In the genomic region with DNA sequence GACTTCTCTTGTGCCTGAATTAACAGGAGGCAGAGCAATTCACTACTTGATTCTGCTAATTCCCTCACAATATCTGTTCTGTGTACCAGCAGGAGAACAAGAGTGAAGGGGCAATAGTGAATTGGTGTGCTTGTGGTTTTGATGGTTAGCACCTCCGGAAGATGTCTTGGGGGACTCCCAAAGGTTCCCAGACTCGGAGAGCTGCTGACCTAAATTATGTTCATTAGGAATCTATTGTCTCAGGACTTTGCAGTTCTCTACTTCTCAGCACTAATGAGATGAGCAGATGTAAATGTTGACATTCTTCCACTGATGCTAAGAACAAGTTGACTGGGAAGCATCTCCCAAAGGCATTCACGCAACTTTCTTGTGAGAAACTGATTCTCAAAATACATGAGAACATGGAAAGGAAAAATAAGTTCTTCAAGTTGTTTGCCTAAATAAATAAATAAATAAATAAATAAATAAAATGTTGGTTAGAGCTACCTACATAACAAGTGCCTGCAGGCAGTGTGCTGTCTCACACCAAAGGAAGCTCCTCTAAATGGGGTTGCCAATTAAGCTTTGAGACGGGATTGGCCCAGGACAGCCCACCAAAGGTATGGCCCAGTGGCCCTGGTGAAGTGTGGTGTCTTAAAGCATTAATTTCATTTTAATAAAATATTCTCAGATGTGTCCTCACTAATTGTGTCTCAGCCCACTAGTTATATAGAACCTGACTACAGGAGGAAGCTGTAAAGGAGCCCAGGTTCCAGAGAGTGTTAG, we compare ENCODE assay signal across 13 mouse cellular contexts.
DNase-seq lines count a peak whose midpoint lies in the region; ATAC-seq lines count a peak whose summit lies in the region.
"Had no signal": no experiment of that assay in that cellular context is flagged by ENCODE, and none has a peak within 500 bp of the region (broad histone marks: within the 10 kb centered on the region; RNA-seq: fewer than 3 reads in every experiment).

No protein-coding gene starts in this region.

- peak; percentile 50; the same call in 1 of the 2 replicates for ATAC-seq in forebrain, embryonic 13.5 days
- ATAC-seq in forebrain, embryonic 14.5 days = no peak
- ATAC-seq in neural tube, embryonic 12.5 days (ENCODE audit: low FRiP score, low read depth) = peak; percentile 50; the same call in 1 of the 2 replicates
- no peak for ATAC-seq in megakaryocyte-erythroid progenitor cell, adult 5-6 weeks (replicated peaks; ENCODE audit: low FRiP score, low TSS enrichment, poor library complexity, severe bottlenecking)

- H3K36me3 ChIP-seq in forebrain, embryonic 13.5 days (ENCODE audit: poor library complexity, severe bottlenecking) = no peaks in the 10 kb centered on the region
- no peaks in the 10 kb centered on the region for H3K36me3 ChIP-seq in forebrain, embryonic 14.5 days (ENCODE audit: control insufficient read depth, insufficient read depth, low read length)
- H3K36me3 ChIP-seq in neural tube, embryonic 12.5 days = no peaks in the 10 kb centered on the region
- H3K36me3 ChIP-seq: embryonic facial prominence, embryonic 12.5 days; heart, embryonic 13.5 days; hindbrain, embryonic 15.5 days had no signal

- no peaks in the 10 kb centered on the region for H3K27me3 ChIP-seq in forebrain, embryonic 13.5 days
- H3K27me3 ChIP-seq in forebrain, embryonic 14.5 days (replicated peaks; ENCODE audit: control insufficient read depth, insufficient read depth, low read length) = no peaks in the 10 kb centered on the region
- no peaks in the 10 kb centered on the region for H3K27me3 ChIP-seq in neural tube, embryonic 12.5 days (replicated peaks)
- H3K27me3 ChIP-seq: embryonic facial prominence, embryonic 12.5 days; heart, embryonic 13.5 days; hindbrain, embryonic 15.5 days had no signal

- H3K27ac ChIP-seq in forebrain, embryonic 13.5 days = no peak overlapping the region
- no peak overlapping the region for H3K27ac ChIP-seq in forebrain, embryonic 14.5 days (ENCODE audit: low read depth, low read length)
- H3K27ac ChIP-seq in neural tube, embryonic 12.5 days = no peak overlapping the region
- H3K27ac ChIP-seq: embryonic facial prominence, embryonic 12.5 days; heart, embryonic 13.5 days; hindbrain, embryonic 15.5 days had no signal

- H3K9me3 ChIP-seq in forebrain, embryonic 13.5 days (replicated peaks) = no peaks in the 10 kb centered on the region
- no peaks in the 10 kb centered on the region for H3K9me3 ChIP-seq in forebrain, embryonic 14.5 days (replicated peaks; ENCODE audit: control insufficient read depth, low read length)
- H3K9me3 ChIP-seq in neural tube, embryonic 12.5 days = no peaks in the 10 kb centered on the region
- H3K9me3 ChIP-seq: embryonic facial prominence, embryonic 12.5 days; heart, embryonic 13.5 days; hindbrain, embryonic 15.5 days had no signal

- no peak overlapping the region for H3K9ac ChIP-seq in forebrain, embryonic 13.5 days
- no peak overlapping the region for H3K9ac ChIP-seq in forebrain, embryonic 14.5 days (ENCODE audit: low read length)
- H3K9ac ChIP-seq in neural tube, embryonic 12.5 days = no peak overlapping the region
- H3K9ac ChIP-seq: embryonic facial prominence, embryonic 12.5 days; heart, embryonic 13.5 days; hindbrain, embryonic 15.5 days had no signal

- DNase-seq in forebrain, embryonic 14.5 days (ENCODE audit: low spot score) = no peak
- DNase-seq in neural tube, embryonic 10.5 days (ENCODE audit: extremely low spot score, low spot score) = no peak
- peak; percentile 91 for DNase-seq in retina, postnatal 1 day
- DNase-seq: adrenal gland, adult 8-10 months; gastrocnemius, postnatal 36 days; heart, adult 11 months; heart, postnatal 36 days had no signal

- WGBS in forebrain, embryonic 13.5 days = 52% methylated on average over 4 of the region's 4 CpGs
- 43% methylated on average over 4 of the region's 4 CpGs for WGBS in forebrain, embryonic 14.5 days
- 84% methylated on average over 4 of the region's 4 CpGs for WGBS in neural tube, embryonic 12.5 days

- no peak overlapping the region for H3K4me3 ChIP-seq in forebrain, embryonic 13.5 days
- H3K4me3 ChIP-seq in forebrain, embryonic 14.5 days (ENCODE audit: low read depth, low read length) = no peak overlapping the region
- no peak overlapping the region for H3K4me3 ChIP-seq in neural tube, embryonic 12.5 days
- H3K4me3 ChIP-seq: embryonic facial prominence, embryonic 12.5 days; heart, embryonic 13.5 days; hindbrain, embryonic 15.5 days had no signal

- no peak overlapping the region for H3K4me2 ChIP-seq in forebrain, embryonic 13.5 days
- H3K4me2 ChIP-seq in forebrain, embryonic 14.5 days (ENCODE audit: low read length) = no peak overlapping the region
- H3K4me2 ChIP-seq in neural tube, embryonic 12.5 days (replicated peaks) = no peak overlapping the region
- H3K4me2 ChIP-seq: embryonic facial prominence, embryonic 12.5 days; hindbrain, embryonic 15.5 days had no signal

- H3K4me1 ChIP-seq in forebrain, embryonic 13.5 days = peaks cover 9% of the 10 kb centered on the region; the same call in 1 of the 2 replicates
- H3K4me1 ChIP-seq in forebrain, embryonic 14.5 days (ENCODE audit: control insufficient read depth, insufficient read depth, low read length) = no peaks in the 10 kb centered on the region
- no peaks in the 10 kb centered on the region for H3K4me1 ChIP-seq in neural tube, embryonic 12.5 days
- H3K4me1 ChIP-seq: embryonic facial prominence, embryonic 12.5 days; heart, embryonic 13.5 days; hindbrain, embryonic 15.5 days had no signal

Comparison
In these comparisons a context has a peak if more than half of its experiments do, and no peak if none do; other contexts are left out.
1. ATAC-seq: peak in forebrain, embryonic 13.5 days (single experiment) and neural tube, embryonic 12.5 days (single experiment); none in forebrain, embryonic 14.5 days (single experiment) and megakaryocyte-erythroid progenitor cell, adult 5-6 weeks (single experiment).